Mouse (Mus musculus) midbrain, embryonic 10.5 days (tissue): ENCODE measurements around the gene Arhgap24. TPM values are rescaled to one million over a fixed set of nuclear protein-coding genes. Genes with fewer than 3 reads are reported as not detected.

Experiments
- DNase-seq: peaks from one replicate; pipeline ENCODE4 v3.0.0-alpha.2; 2017; ENCODE audit warnings: low spot score
- H3K27ac ChIP-seq: fragments of 300-500 bp; sonication (generic); replicated peaks from 2 replicates; pipeline ENCODE4 v1.5.1; 2016; ENCODE audit warnings: mild to moderate bottlenecking
- H3K27me3 ChIP-seq: fragments of 300-500 bp; sonication (generic); 2 replicates; pipeline ENCODE4 v1.6.1; 2016; ENCODE audit warnings: low read depth, mild to moderate bottlenecking; ENCODE audit not compliant: poor library complexity, severe bottlenecking
- H3K36me3 ChIP-seq: fragments of 300-500 bp; sonication (generic); 2 replicates; pipeline ENCODE4 v1.6.1; 2016; ENCODE audit warnings: mild to moderate bottlenecking, moderate library complexity
- H3K4me1 ChIP-seq: fragments of 300-500 bp; sonication (generic); 2 replicates; pipeline ENCODE4 v1.6.1; 2016
- H3K4me3 ChIP-seq: fragments of 300-500 bp; sonication (generic); 2 replicates; pipeline ENCODE4 v1.5.1; 2016; ENCODE audit warnings: mild to moderate bottlenecking, moderate library complexity
- H3K9me3 ChIP-seq: fragments of 300-500 bp; sonication (generic); replicated peaks from 2 replicates; pipeline ENCODE4 v1.6.1; 2016; ENCODE audit warnings: mild to moderate bottlenecking
- WGBS: fragments of 180-500 bp; shearing (Covaris S2); methylation state at CpG from one replicate; pipeline ENCODE4 v1.1.7; 2016; 5-methylcytosine and 5-hydroxymethylcytosine counted together
- polyA plus RNA-seq: library from polyadenylated mRNA; unstranded; fragments of >200 nt; fragmentation: Nextera tagmentation; extraction: Ambion mirVana; gene quantifications from 2 replicates; pipeline ENCODE4 v1.2.1, GENCODE M21; 2016

The Arhgap24 gene
- polyA plus RNA-seq, 1 experiment from 2014 or later: 3.5 TPM

DNA sequence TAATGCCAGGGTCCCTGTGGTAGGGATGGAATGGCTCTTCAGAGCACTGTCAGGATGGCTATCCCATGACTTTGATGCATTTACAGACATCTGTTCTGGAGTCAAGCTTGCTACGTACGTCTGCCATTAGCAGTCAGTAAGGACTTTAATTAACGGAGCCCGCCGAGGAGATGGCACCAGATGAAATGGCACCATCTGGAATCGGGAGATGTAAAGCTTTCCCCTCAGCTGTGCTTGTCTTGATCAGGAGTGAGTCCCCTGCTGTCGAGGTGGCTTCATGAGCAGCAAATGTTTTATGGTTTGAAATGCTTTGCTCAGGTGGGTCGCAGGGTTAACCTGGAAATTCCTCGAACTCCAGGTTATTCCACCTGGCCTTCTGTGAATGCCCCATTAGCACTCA, 267.0 kb downstream of the Arhgap24 start:
- no peak for DNase-seq
- Histone ChIP-seq H3K27ac (no peak overlapping the region), H3K9me3 (no peaks in the 10 kb centered on the region), H3K36me3 (no peaks in the 10 kb centered on the region), H3K4me1 (0 out of 2 replicates have a peak, but pooled peaks cover 5% of the 10 kb centered on the region), H3K27me3 (no peaks in the 10 kb centered on the region), H3K4me3 (no peak overlapping the region)
- WGBS: 86% methylated on average over 9 of the region's 9 CpGs

DNA sequence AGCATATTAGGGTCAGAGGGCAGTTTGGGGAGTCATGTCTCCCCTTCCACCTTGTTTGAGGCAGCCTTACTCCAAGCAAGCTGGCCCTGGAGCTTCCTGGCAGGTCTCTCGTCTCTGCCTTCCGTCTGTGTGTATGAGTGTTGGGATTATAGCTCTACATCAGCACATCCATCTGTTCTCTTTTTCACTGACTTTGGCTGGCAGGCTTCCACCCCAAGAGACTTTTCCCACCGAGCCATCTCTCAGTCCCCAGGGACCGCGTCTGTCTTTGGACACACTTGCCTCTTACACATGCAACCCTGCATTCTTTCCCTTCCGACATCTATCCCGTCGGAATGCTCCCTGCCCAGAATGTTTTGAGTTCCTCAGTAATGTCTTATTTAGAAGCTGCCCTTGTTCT, 267.8 kb downstream of the Arhgap24 start:
- DNase-seq: no peak
- no peaks in the 10 kb centered on the region for H3K9me3 ChIP-seq
- no peaks in the 10 kb centered on the region for H3K36me3 ChIP-seq
- 78% methylated on average over 8 of the region's 8 CpGs for WGBS
- no peak overlapping the region for H3K27ac ChIP-seq
- 0 out of 2 replicates have a peak, but pooled peaks cover 5% of the 10 kb centered on the region for H3K4me1 ChIP-seq
- H3K27me3 ChIP-seq: no peaks in the 10 kb centered on the region
- no peak overlapping the region for H3K4me3 ChIP-seq

GRCm38 (mm10) chr5:102750674-102751073, 269.5 kb downstream of the Arhgap24 start:
- Histone ChIP-seq H3K27me3 (no peaks in the 10 kb centered on the region), H3K9me3 (no peaks in the 10 kb centered on the region), H3K4me1 (0 out of 2 replicates have a peak, but pooled peaks cover 5% of the 10 kb centered on the region), H3K4me3 (no peak overlapping the region), H3K27ac (no peak overlapping the region), H3K36me3 (no peaks in the 10 kb centered on the region)
- WGBS: 87% methylated on average over 5 of the region's 5 CpGs
- no peak for DNase-seq

DNA sequence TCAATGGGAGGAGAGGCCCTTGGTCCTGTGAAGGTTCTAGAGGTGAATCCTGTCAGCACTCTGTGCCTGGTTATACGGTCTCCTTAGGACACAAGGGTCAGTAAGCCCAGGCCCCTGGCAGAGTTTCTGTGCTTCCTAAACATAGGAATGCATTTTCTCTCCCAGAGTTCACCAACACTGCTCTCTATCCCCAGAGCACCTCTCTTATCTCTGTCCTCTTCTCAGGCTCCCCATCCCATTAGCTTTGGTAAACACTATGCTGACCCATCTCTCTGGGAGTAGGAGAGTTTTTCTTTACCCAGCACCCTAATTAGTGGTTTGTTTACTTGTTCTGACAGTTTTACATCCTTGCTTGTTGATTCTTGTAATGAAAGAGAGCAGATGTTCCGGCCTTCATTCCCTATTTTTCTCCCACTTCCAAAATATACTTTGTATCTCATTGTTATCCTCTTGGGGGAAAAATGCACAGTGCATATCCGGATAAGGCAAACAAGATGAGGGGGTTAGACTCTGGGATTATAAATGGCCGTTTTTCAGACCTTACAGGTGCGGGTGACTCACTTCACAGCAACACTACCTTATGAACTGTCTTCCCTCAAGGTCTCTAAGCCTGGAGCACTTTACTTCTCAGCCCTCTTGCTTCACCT, 270.6 kb downstream of the Arhgap24 start:
- Histone ChIP-seq H3K27me3 (no peaks in the 10 kb centered on the region), H3K4me1 (0 out of 2 replicates have a peak, but pooled peaks cover 5% of the 10 kb centered on the region), H3K4me3 (no peak overlapping the region), H3K9me3 (no peaks in the 10 kb centered on the region), H3K36me3 (no peaks in the 10 kb centered on the region), H3K27ac (no peak overlapping the region)
- 72% methylated on average over 5 of the region's 5 CpGs for WGBS
- DNase-seq: no peak

- no peaks in the 10 kb centered on the region for H3K9me3 ChIP-seq
- DNase-seq: no peak
- no peaks in the 10 kb centered on the region for H3K27me3 ChIP-seq
- WGBS: 69% methylated on average over 2 of the region's 2 CpGs
- H3K4me1 ChIP-seq: 0 out of 2 replicates have a peak, but pooled peaks cover 5% of the 10 kb centered on the region
- no peak overlapping the region for H3K27ac ChIP-seq
- H3K4me3 ChIP-seq: no peak overlapping the region
- H3K36me3 ChIP-seq: no peaks in the 10 kb centered on the region
Measured at GRCm38 (mm10) chr5:102752308-102752663, 271.1 kb downstream of the Arhgap24 start.

GRCm38 (mm10) chr5:102757040-102757439, 275.8 kb downstream of the Arhgap24 start:
- 86% methylated on average over 6 of the region's 6 CpGs for WGBS
- no peak for DNase-seq
- H3K4me3 ChIP-seq: no peak overlapping the region

DNA sequence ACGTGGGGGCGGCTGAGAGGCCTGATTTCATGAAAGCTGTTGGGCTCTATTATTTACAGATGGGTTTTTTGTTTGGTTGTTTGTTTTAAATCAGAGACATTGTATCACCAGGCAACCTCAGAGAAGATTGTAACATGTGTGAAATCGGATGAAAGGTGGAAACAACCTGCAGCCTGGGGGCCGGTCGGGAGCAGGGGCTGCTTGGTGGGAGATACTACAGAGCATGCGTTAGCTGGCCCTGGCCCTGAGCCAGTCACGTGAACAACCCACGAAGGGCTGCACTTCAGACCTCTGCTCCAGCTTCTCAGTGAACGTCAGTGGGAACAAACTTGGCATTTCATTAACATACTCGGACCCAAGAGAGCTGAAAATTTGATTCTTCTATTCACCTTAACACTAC, 284.5 kb downstream of the Arhgap24 start:
- 87% methylated on average over 10 of the region's 10 CpGs for WGBS
- H3K36me3 ChIP-seq: no peaks in the 10 kb centered on the region
- H3K27me3 ChIP-seq: no peaks in the 10 kb centered on the region
- no peak overlapping the region for H3K27ac ChIP-seq
- H3K4me1 ChIP-seq: peaks cover 17% of the 10 kb centered on the region
- no peak overlapping the region for H3K4me3 ChIP-seq
- DNase-seq: no peak
- no peaks in the 10 kb centered on the region for H3K9me3 ChIP-seq

More at GRCm38 (mm10) chr5:102757040-102757439, 275.8 kb downstream of the Arhgap24 start:
- H3K4me1 ChIP-seq: no peaks in the 10 kb centered on the region
- H3K27ac ChIP-seq: no peak overlapping the region
- no peaks in the 10 kb centered on the region for H3K36me3 ChIP-seq
- H3K27me3 ChIP-seq: no peaks in the 10 kb centered on the region
- no peaks in the 10 kb centered on the region for H3K9me3 ChIP-seq

DNA sequence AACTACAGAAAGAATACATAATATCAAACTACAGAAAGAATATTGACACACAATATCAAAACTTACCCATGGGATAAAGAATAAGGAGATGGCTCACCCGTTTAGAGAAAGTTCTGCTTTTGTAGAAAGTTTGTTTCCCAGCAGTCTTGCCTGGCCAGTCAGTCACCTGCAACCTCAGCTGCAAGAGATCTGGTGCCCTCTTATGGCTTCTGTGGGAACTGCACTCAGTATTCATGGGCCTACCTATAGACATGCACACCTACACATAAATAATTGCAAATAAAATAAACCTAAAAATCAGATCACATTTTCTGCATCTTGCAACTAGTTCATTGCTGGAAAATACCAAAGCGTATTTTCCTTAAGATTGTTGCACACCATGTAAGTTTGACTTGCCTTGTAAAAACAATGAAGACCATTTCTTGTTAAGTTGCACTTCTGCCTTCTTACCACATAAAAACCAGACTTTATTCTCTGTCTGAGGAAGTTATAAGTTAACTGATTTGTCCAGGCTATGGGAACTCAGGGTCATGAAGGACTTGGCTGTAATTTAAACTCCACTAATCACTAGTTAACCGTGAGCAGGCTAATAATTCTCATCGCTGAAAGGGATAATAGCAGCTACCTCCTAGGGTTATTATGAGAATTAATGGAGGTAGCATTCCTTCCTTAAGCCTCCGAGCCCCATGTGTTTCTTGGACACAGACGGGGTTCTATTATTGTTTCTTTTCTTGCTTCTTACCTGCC, 285.3 kb downstream of the Arhgap24 start:
- DNase-seq: no peak
- no peaks in the 10 kb centered on the region for H3K36me3 ChIP-seq
- peaks cover 17% of the 10 kb centered on the region for H3K4me1 ChIP-seq
- no peak overlapping the region for H3K27ac ChIP-seq
- no peaks in the 10 kb centered on the region for H3K27me3 ChIP-seq
- no peaks in the 10 kb centered on the region for H3K9me3 ChIP-seq
- no peak overlapping the region for H3K4me3 ChIP-seq
- 89% methylated on average over 6 of the region's 6 CpGs for WGBS

DNA sequence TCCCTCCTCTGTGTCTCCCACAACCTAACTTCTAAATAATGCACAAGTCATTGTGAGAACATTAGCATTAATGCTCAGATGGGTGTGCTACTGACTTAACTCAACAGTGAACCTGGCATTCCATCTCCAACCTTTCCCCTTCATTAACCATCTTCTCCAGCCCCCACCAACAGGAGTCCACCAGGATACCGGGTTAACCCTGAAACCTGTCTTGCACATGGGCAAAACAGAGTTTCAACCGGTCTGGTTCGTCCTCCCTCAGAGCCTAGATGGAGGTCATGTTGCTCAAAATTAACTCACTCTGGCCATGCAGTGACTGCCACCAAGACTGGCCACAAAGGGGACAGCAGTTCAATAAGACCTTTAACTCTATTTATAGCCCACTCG, 285.9 kb downstream of the Arhgap24 start:
- WGBS: 91% methylated on average over 4 of the region's 4 CpGs
- Histone ChIP-seq H3K4me1 (peaks cover 17% of the 10 kb centered on the region), H3K36me3 (no peaks in the 10 kb centered on the region), H3K4me3 (no peak overlapping the region), H3K27ac (no peak overlapping the region), H3K9me3 (no peaks in the 10 kb centered on the region), H3K27me3 (no peaks in the 10 kb centered on the region)
- no peak for DNase-seq

DNA sequence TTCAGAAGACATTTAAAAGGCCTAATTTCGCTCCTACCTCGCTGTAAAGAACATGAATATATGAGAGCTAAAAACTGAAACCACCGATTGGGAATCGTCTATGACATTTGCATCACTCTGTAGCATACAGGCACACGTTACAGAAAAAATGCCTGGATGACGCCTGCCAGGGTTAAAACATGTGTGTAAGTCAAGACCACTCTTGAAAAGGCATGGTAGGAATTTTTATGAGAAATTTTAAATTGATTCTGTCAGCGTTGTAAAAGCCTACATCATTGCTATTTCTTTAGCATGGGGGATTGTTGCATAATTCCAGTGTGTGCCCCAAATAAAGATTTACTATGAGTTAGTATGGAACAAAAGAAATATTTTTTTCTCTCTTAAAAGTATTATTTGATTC, 286.6 kb downstream of the Arhgap24 start:
- Histone ChIP-seq H3K4me1 (peaks cover 17% of the 10 kb centered on the region), H3K27ac (no peak overlapping the region), H3K36me3 (no peaks in the 10 kb centered on the region), H3K4me3 (no peak overlapping the region), H3K27me3 (no peaks in the 10 kb centered on the region), H3K9me3 (no peaks in the 10 kb centered on the region)
- no peak for DNase-seq
- WGBS: 93% methylated on average over 7 of the region's 7 CpGs

DNA sequence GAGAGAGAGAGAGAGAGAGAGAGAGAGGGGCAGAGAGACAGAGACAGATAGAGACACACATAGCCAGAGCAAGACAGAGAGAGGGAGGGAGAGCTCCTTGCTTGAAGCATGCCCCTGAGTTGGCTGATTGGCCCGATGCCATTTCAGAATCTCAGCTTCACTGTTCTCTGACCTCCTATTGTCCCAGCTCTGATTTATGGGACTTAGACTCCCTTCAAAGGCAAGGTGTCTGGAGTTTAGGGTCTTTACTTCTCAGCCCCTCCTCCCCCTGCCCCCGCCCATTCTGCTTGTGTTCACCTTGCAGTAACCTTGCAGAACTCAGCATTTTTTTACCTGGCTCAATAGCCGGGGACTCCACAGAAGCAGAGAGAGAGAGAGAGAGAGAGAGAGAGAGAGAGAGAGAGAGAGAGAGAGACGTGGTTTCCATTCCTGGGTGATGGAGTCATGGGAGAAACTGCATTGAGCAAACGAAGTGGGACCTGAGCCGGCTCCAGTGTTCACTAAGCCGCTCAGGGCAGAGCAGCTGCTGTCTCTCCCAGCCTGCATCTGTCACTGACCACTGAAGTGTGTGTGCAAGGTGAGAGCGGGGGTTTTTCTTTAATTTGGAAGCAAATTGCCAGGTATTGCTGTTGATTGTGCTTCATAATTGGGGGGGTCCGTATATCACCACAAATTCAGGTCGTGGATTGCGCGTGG, 287.3 kb downstream of the Arhgap24 start:
- 64% methylated on average over 12 of the region's 12 CpGs for WGBS
- H3K27ac ChIP-seq: peak overlapping the region; percentile 63
- peaks cover 17% of the 10 kb centered on the region for H3K4me1 ChIP-seq

GRCm38 (mm10) chr5:102770611-102771010, 289.4 kb downstream of the Arhgap24 start:
- no peak overlapping the region for H3K27ac ChIP-seq
- peaks cover 28% of the 10 kb centered on the region for H3K4me1 ChIP-seq
- H3K36me3 ChIP-seq: no peaks in the 10 kb centered on the region
- no peak for DNase-seq
- H3K9me3 ChIP-seq: no peaks in the 10 kb centered on the region
- H3K27me3 ChIP-seq: no peaks in the 10 kb centered on the region
- no peak overlapping the region for H3K4me3 ChIP-seq
- WGBS: 81% methylated on average over 7 of the region's 7 CpGs

More for the DNA sequence above, 287.3 kb downstream of the Arhgap24 start:
- H3K27me3 ChIP-seq: no peaks in the 10 kb centered on the region
- no peak for DNase-seq
- H3K36me3 ChIP-seq: no peaks in the 10 kb centered on the region
- no peak overlapping the region for H3K4me3 ChIP-seq
- no peaks in the 10 kb centered on the region for H3K9me3 ChIP-seq

DNA sequence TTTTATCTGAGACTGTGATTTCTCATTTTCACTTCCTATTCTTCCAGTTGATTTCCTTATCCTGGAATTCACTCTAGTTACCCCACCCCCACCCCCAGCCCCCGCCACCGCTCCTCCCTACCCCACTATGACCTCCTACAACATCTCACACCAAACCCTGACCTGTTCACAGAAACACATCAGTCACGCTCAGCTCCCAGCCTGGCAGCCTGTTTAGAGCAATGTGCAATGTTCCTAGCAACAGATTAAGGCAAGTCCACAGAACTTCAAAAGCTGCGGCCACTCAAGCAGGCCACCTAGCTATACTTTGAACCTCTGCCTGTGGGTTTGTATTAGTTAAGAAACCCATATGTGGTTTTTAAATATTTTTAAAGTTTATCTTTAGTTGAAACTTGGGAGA, 293.3 kb downstream of the Arhgap24 start:
- H3K27me3 ChIP-seq: no peaks in the 10 kb centered on the region
- no peaks in the 10 kb centered on the region for H3K36me3 ChIP-seq
- peaks cover 18% of the 10 kb centered on the region for H3K4me1 ChIP-seq
- DNase-seq: peak; percentile 40
- 43% methylated on average over 4 of the region's 4 CpGs for WGBS
- H3K27ac ChIP-seq: peak overlapping the region; percentile 39
- no peaks in the 10 kb centered on the region for H3K9me3 ChIP-seq
- H3K4me3 ChIP-seq: no peak overlapping the region
